Mouse (Mus musculus) midbrain, embryonic 14.5 days (tissue): ENCODE measurements around the gene Prr18. TPM values are rescaled to one million over a fixed set of nuclear protein-coding genes. Genes with fewer than 3 reads are reported as not detected.
"Not testable (repeated sequence)": the region's sequence is repeated elsewhere in the genome, so short reads cannot be mapped to it uniquely, and the experiment has no call there.

ENCODE experiments used
- ATAC-seq: fragments of 200-750 bp; cut with Nextera tagmentation; 2 replicates; pipeline ENCODE4 v1.8.0; 2017; ENCODE audit warnings: moderate number of reproducible peaks, moderate library complexity; ENCODE audit not compliant: low FRiP score, low TSS enrichment
- DNase-seq: peaks from one replicate; pipeline ENCODE4 v3.0.0-alpha.2; 2015
- H3K27ac ChIP-seq: fragments of 300-500 bp; sonication (generic); replicated peaks from 2 replicates; pipeline ENCODE4 v1.5.1; 2014; ENCODE audit warnings: mild to moderate bottlenecking, low read depth, low read length, moderate library complexity
- H3K27me3 ChIP-seq: fragments of 300-500 bp; sonication (generic); 2 replicates; pipeline ENCODE4 v1.6.1; 2014; ENCODE audit warnings: low read length, control low read depth, mixed read lengths; ENCODE audit not compliant: control insufficient read depth, insufficient read depth
- H3K36me3 ChIP-seq: fragments of 300-500 bp; sonication (generic); 2 replicates; pipeline ENCODE4 v1.6.1; 2014; ENCODE audit warnings: low read length, control low read depth; ENCODE audit not compliant: control insufficient read depth, insufficient read depth
- H3K4me1 ChIP-seq: fragments of 300-500 bp; sonication (generic); 2 replicates; pipeline ENCODE4 v1.6.1; 2014; ENCODE audit warnings: mild to moderate bottlenecking, antibody characterized with exemption, low read length, control low read depth; ENCODE audit not compliant: control insufficient read depth, insufficient read depth
- H3K4me2 ChIP-seq: fragments of 300-500 bp; sonication (generic); 2 replicates; pipeline ENCODE4 v1.6.1; 2014; ENCODE audit warnings: mild to moderate bottlenecking, low read length, moderate library complexity
- H3K4me3 ChIP-seq: fragments of 300-500 bp; sonication (generic); replicated peaks from 2 replicates; pipeline ENCODE4 v1.5.1; 2014; ENCODE audit warnings: low read depth, low read length
- H3K9ac ChIP-seq: fragments of 300-500 bp; sonication (generic); replicated peaks from 2 replicates; pipeline ENCODE4 v1.6.1; 2014; ENCODE audit warnings: mild to moderate bottlenecking, low read length, moderate library complexity
- H3K9me3 ChIP-seq: fragments of 300-500 bp; sonication (generic); 2 replicates; pipeline ENCODE4 v1.6.1; 2016; ENCODE audit warnings: low read length, control low read depth, mixed read lengths; ENCODE audit not compliant: control insufficient read depth
- WGBS: fragments of 180-500 bp; shearing (Covaris S2); extraction: QIAGEN DNeasy Blood & Tissue Kit; methylation state at CpG from one replicate; pipeline ENCODE4 v1.1.7; 2014; 5-methylcytosine and 5-hydroxymethylcytosine counted together
- polyA plus RNA-seq: library from polyadenylated mRNA; unstranded; fragments of >200 nt; fragmentation: Nextera tagmentation; extraction: Ambion mirVana; gene quantifications from 2 replicates; pipeline ENCODE4 v1.2.1, GENCODE M21; 2014

The Prr18 gene
- polyA plus RNA-seq, result 18.3 and 20.6 TPM in 2 replicates

- not testable (repeated sequence) for H3K4me3 ChIP-seq, H3K4me2 ChIP-seq, DNase-seq, H3K36me3 ChIP-seq, H3K27ac ChIP-seq, H3K27me3 ChIP-seq, ATAC-seq, H3K9ac ChIP-seq, H3K9me3 ChIP-seq
- peaks cover 21% of the 10 kb centered on the region for H3K4me1 ChIP-seq
- WGBS, result no CpG with 5 or more reads among the region's 5 CpGs
Measured at GRCm38 (mm10) chr17:8337159-8337558, at the start of gene Prr18. TSS of gene Prr18 (plus strand) at chr17:8337459.

GRCm38 (mm10) chr17:8289993-8290679, 47.1 kb upstream of the Prr18 start:
- Histone ChIP-seq H3K9ac (no peak overlapping the region), H3K9me3 (no peaks in the 10 kb centered on the region), H3K27me3 (no peaks in the 10 kb centered on the region), H3K27ac (no peak overlapping the region), H3K4me3 (no peak overlapping the region), H3K4me2 (no peak overlapping the region), H3K4me1 (peaks cover 3% of the 10 kb centered on the region), H3K36me3 (peaks cover 12% of the 10 kb centered on the region; the same call in 1 of the 2 replicates)
- ATAC-seq (no peak), DNase-seq (no peak)
- WGBS, result 89% methylated on average over 3 of the region's 3 CpGs

GRCm38 (mm10) chr17:8290736-8291135, 46.5 kb upstream of the Prr18 start:
- no peaks in the 10 kb centered on the region for H3K4me1 ChIP-seq
- H3K27me3 ChIP-seq, result no peaks in the 10 kb centered on the region
- peaks cover 15% of the 10 kb centered on the region; the same call in 1 of the 2 replicates for H3K36me3 ChIP-seq
- H3K9me3 ChIP-seq, result no peaks in the 10 kb centered on the region
- DNase-seq, result no peak
- no peak overlapping the region for H3K4me3 ChIP-seq
- H3K9ac ChIP-seq, result no peak overlapping the region
- no peak for ATAC-seq
- H3K4me2 ChIP-seq, result no peak overlapping the region
- H3K27ac ChIP-seq, result no peak overlapping the region

- DNase-seq (no peak), ATAC-seq (no peak)
- H3K9ac ChIP-seq, result no peak overlapping the region
- no peaks in the 10 kb centered on the region for H3K4me1 ChIP-seq
- no peak overlapping the region for H3K4me2 ChIP-seq
- H3K36me3 ChIP-seq, result peaks cover 18% of the 10 kb centered on the region; the same call in 1 of the 2 replicates
- no peak overlapping the region for H3K27ac ChIP-seq
- H3K27me3 ChIP-seq, result no peaks in the 10 kb centered on the region
- no peak overlapping the region for H3K4me3 ChIP-seq
- H3K9me3 ChIP-seq, result no peaks in the 10 kb centered on the region
Measured at GRCm38 (mm10) chr17:8295825-8296224, 41.4 kb upstream of the Prr18 start.

GRCm38 (mm10) chr17:8296313-8296844, 40.9 kb upstream of the Prr18 start:
- H3K27ac ChIP-seq, result no peak overlapping the region
- no peaks in the 10 kb centered on the region for H3K9me3 ChIP-seq
- ATAC-seq (no peak), DNase-seq (no peak)
- H3K4me1 ChIP-seq, result no peaks in the 10 kb centered on the region
- no peak overlapping the region for H3K4me2 ChIP-seq
- 88% methylated on average over 9 of the region's 9 CpGs for WGBS
- peaks cover 18% of the 10 kb centered on the region; the same call in 1 of the 2 replicates for H3K36me3 ChIP-seq
- no peaks in the 10 kb centered on the region for H3K27me3 ChIP-seq
- no peak overlapping the region for H3K4me3 ChIP-seq
- no peak overlapping the region for H3K9ac ChIP-seq

GRCm38 (mm10) chr17:8297746-8298145, 39.5 kb upstream of the Prr18 start:
- DNase-seq (no peak), ATAC-seq (no peak)
- peaks cover 18% of the 10 kb centered on the region; the same call in 1 of the 2 replicates for H3K36me3 ChIP-seq
- H3K27ac ChIP-seq, result no peak overlapping the region
- no peaks in the 10 kb centered on the region for H3K27me3 ChIP-seq
- H3K4me1 ChIP-seq, result no peaks in the 10 kb centered on the region
- WGBS, result 89% methylated on average over 5 of the region's 5 CpGs
- no peak overlapping the region for H3K4me3 ChIP-seq
- no peak overlapping the region for H3K9ac ChIP-seq
- H3K4me2 ChIP-seq, result no peak overlapping the region
- no peaks in the 10 kb centered on the region for H3K9me3 ChIP-seq

- Histone ChIP-seq H3K36me3 (peaks cover 18% of the 10 kb centered on the region; the same call in 1 of the 2 replicates), H3K27ac (no peak overlapping the region), H3K9me3 (no peaks in the 10 kb centered on the region), H3K9ac (no peak overlapping the region), H3K4me1 (no peaks in the 10 kb centered on the region), H3K27me3 (no peaks in the 10 kb centered on the region), H3K4me3 (no peak overlapping the region), H3K4me2 (no peak overlapping the region)
- WGBS, result 85% methylated on average over 2 of the region's 2 CpGs
- ATAC-seq, result no peak
- no peak for DNase-seq
Measured at GRCm38 (mm10) chr17:8298281-8298680, 39.0 kb upstream of the Prr18 start.

- Histone ChIP-seq H3K4me3 (no peak overlapping the region), H3K27me3 (no peaks in the 10 kb centered on the region), H3K9ac (no peak overlapping the region), H3K4me2 (no peak overlapping the region), H3K9me3 (no peaks in the 10 kb centered on the region), H3K36me3 (peaks cover 18% of the 10 kb centered on the region; the same call in 1 of the 2 replicates), H3K4me1 (no peaks in the 10 kb centered on the region), H3K27ac (no peak overlapping the region)
- no peak for DNase-seq
- ATAC-seq, result no peak
Measured at GRCm38 (mm10) chr17:8299524-8299923, 37.7 kb upstream of the Prr18 start.

GRCm38 (mm10) chr17:8301515-8301914, 35.7 kb upstream of the Prr18 start:
- Histone ChIP-seq H3K4me1 (no peaks in the 10 kb centered on the region), H3K27me3 (no peaks in the 10 kb centered on the region), H3K4me2 (no peak overlapping the region), H3K27ac (no peak overlapping the region), H3K9me3 (no peaks in the 10 kb centered on the region), H3K9ac (no peak overlapping the region), H3K4me3 (no peak overlapping the region), H3K36me3 (peaks cover 15% of the 10 kb centered on the region; the same call in 1 of the 2 replicates)
- WGBS, result 81% methylated on average over 4 of the region's 4 CpGs
- ATAC-seq (no peak), DNase-seq (no peak)
